Mouse (Mus musculus) T-helper 2 cell (primary cell): ENCODE data around the gene Nudt11.

ENCODE experiments used
- in situ Hi-C: fragments of 300-600 bp; cut with MboI, MseI; formaldehyde crosslinking; loops from one replicate; pipeline ENCODE4 v1.15.1; 2025; ENCODE audit warnings: high pct_unique_total_duplicates

Nudt11 gene

DNA sequence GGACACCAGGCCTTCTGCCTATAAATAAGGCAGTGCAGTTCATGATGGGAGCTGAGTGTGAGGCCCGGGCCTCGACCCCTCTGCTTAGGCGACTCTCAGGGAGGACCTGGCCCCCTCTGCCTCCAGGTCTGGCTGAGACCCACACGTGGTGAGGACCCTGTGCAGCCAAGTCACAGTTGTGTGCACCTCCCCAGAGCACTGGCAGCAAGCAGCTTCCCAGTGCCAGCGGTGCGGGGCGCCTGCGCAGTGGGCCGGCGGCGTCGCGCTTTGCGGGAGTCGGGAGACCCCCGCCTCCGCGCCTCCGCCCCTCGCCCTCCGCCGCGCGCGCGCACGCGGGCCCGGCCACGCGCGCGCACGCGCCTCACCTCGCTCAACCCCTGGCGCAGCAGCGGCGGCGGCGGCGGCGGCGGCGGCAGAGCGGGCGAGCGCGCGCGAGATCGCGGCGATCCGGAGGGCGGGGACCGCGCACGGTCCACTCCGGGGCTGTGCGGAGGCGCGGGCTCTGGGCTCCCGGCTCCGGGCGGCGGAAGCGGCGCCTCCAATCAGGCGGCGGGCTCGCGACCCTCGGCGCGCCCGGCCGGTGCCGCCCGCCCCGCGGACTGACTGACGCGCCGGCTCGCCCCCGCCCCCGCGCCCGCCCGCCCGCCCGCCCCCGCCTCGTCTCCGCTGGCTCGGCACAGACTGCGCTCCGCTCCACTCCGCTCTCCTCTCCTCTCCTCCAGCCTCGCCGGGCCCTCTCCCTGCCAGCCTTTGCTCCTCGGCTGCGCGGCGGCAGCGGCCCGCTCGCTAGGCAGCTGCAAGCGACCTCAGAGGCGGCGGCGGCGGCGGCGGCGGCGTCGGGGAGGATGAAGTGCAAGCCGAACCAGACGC, at the start of gene Nudt11:
Nudt11 (plus strand) TSS at position 388 of the 870 bp plus-strand sequence.
- in situ Hi-C loops, result loop anchor here (5.0 kb wide), 1 partner anchor 125 kb away; the partner anchor contains the start of gene Nudt10

DNA sequence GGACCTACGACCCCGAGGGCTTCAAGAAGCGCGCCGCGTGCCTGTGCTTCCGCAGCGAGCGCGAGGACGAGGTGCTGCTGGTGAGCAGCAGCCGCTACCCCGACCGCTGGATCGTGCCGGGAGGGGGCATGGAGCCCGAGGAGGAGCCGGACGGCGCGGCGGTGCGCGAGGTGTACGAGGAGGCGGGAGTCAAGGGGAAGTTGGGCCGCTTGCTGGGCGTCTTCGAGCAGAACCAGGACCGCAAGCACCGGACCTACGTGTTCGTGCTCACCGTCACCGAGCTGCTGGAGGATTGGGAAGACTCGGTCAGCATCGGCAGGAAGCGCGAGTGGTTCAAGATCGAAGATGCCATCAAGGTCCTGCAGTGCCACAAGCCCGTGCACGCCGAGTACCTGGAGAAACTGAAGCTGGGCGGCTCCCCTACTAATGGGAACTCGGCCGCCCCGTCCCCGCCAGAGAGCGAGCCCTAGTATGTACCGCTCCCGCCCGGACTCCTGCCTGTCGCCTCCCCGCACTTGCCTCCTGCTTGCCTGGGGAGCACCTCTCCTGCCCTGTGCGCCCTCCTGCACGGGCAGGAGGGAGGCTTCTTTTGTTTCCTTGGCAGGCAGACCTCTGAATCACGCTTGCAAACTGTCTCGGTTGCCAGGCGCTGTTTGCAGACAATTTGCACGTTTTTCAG, 822 bp downstream of the Nudt11 start:
- in situ Hi-C loops, result loop anchor here (5.0 kb wide), 1 partner anchor 124 kb away; the partner anchor contains the start of gene Nudt10

DNA sequence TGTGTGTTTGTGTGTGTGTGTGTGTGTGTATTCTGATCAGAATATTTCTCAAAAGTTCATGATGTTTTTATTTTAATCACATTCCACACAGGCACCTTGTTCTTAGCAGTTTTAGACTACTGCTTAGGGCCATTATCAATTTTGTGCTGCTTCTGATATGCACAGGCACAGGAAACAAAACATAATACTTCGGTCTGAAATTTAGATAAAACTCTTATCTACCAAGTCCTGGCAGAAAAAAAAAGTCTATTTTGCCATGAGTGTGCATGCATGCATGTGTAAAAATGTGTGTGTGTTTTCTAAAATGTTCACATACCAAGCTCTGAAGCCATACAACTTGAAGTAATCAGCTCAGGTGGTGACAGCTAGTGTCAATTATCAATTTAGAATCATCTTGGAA, 14.3 kb downstream of the Nudt11 start:
- in situ Hi-C loops, result no loop called here

DNA sequence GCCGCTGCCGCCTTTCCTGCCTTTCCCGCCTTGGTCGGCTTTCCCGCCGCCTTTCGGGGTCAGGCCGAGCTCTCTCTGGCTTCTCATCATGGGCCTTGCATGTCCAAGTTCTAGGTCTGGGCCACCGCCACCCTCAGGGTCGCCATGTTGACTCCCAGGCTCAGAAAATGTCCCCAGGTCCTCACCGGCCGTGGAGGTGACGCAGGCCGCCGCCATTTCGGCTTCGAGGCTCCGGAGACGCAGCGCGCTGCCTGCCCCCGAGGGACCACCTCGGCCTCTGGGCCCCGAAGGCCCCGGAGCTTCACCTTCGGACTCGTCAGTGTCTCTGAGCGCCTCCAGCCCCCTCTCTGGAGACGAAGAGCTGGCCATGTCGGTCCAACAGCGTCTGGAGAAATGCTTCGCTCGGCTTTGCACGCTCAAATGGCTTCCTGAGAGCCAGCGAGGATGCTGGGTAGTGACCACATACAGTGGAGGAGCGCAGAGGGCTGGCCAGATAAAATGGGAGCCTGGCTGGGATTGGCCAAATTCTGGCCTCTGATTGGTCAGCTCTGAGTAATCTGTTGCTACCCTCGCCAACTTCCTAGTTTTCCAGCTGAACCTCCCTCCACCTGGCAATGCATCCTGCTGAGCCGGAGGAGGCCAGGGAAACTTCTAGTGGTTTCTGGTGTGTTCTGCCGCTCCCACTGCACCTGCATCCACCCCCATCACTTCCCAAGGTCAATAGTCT, 35.9 kb downstream of the Nudt11 start, which contains the start of gene AU022751:
AU022751 (minus strand) TSS at position 466 of the 727 bp plus-strand sequence.
- in situ Hi-C loops, result no loop called here

DNA sequence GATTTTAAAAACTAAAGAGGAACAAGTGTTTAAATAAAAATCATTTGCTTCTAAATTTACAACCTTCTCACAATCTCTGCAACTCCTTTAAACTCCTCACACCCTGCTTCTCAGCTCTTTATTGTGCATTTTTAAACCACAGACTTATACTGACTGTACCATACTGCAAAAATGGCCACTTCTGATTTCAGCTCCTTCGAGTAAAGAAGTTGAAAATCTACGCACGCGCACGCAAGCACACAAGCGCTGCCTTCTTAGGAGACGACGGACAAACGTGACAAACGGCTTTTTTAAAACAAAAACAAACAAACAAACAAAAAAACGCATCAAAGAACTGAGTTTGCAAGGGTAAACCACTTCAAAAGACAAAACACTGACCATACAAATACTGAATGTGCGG, 44.3 kb downstream of the Nudt11 start:
- in situ Hi-C loops, result no loop called here

DNA sequence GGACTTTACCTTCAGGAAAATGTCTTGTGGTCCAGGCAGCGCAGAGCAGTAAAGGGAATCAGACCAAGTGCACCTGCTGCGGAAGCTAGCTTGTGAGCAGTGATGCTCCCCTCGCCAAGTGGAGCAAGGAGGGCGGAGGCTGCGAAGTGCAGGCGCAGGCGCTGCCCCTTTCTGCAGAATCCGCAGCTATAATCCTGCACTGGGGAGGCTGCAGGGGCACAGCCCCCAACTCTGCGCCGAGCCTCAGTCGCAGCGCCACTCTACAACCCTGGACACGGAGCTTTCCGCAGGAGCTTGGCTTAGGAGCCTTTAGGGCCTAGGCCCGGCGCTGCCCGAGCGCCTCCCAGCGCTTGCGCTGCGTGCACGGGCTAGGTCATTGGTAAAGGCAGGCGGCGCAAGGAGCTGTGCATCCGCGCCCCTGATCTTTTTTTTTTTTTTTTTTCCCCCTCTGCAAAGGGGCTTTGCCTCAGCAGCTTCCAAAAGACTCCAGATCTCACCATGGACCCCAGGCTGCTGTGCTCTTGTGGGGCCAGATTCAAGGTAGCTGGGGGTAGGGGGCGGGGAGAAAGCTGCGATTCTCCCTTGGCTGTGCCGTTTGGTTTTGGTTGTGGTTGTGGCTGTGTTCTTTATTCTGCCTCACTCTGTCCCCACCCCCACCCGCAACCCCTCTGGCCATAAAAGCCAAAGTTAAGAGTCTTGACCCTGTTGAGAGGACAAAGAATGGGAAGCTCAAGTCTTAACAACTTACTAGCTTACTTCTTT, 44.9 kb downstream of the Nudt11 start:
- in situ Hi-C loops, result no loop called here
